Mouse (Mus musculus) CH12.LX (cell line): Measurements from ENCODE around the gene Rasgrf2. TPM values are rescaled to one million over a fixed set of nuclear protein-coding genes. Genes with fewer than 3 reads are reported as not detected.

Experiments used
- DNase-seq: peaks from one replicate; pipeline ENCODE4 v3.0.0-alpha.2; 2013; ENCODE audit errors: extremely low read depth
- H3K27ac ChIP-seq: 2 replicates; pipeline ENCODE4 v1.5.1; 2012; ENCODE audit warnings: low read depth, mild to moderate bottlenecking, control low read depth, moderate library complexity; ENCODE audit not compliant: insufficient read depth
- H3K27me3 ChIP-seq: replicated peaks from 2 replicates; pipeline ENCODE3; 2012; ENCODE audit warnings: inconsistent platforms
- H3K36me3 ChIP-seq, 2 experiments: replicated peaks in 1 of 2; 2 replicates each; pipeline versions ENCODE3 to v1.6.1; 2012; ENCODE audit warnings: inconsistent platforms in 1 of 2, low read length in 1 of 2, mild to moderate bottlenecking in 1 of 2, mixed read lengths in 1 of 2, moderate library complexity in 1 of 2; ENCODE audit not compliant: control insufficient read depth in 1 of 2, insufficient read depth in 1 of 2
- H3K4me1 ChIP-seq, 2 experiments: 2 replicates each; pipeline ENCODE4 v1.6.1; 2012; ENCODE audit warnings: inconsistent platforms in 1 of 2, moderate library complexity in 1 of 2; ENCODE audit not compliant: insufficient read depth in 2 of 2, control insufficient read depth in 1 of 2
- H3K4me2 ChIP-seq: 2 replicates; pipeline ENCODE4 v1.6.1; 2012; ENCODE audit warnings: low read depth, mild to moderate bottlenecking, control low read depth; ENCODE audit not compliant: poor library complexity, insufficient read depth, severe bottlenecking
- H3K4me3 ChIP-seq, 3 experiments: fragments of 150-350 bp in 1 of 3; sonication (generic) in 1 of 3; replicated peaks in 1 of 3; 2 replicates each; pipeline versions ENCODE3 to v1.5.1; 2011 to 2012; ENCODE audit warnings: low read depth in 2 of 3, low read length in 2 of 3, mild to moderate bottlenecking in 2 of 3, moderate library complexity in 2 of 3, control low read depth in 1 of 3, improper control_type of control experiment in 1 of 3, inconsistent platforms in 1 of 3, mixed read lengths in 1 of 3; ENCODE audit not compliant: poor library complexity in 1 of 3
- H3K79me2 ChIP-seq: replicated peaks from 2 replicates; pipeline ENCODE4 v1.6.1; 2012; ENCODE audit warnings: mild to moderate bottlenecking, moderate library complexity; ENCODE audit not compliant: control insufficient read depth, poor library complexity, insufficient read depth, severe bottlenecking; ENCODE audit errors: extremely low read depth
- H3K9ac ChIP-seq: 2 replicates; pipeline ENCODE4 v1.6.1; 2012; ENCODE audit warnings: low read depth, mild to moderate bottlenecking, control low read depth, moderate library complexity; ENCODE audit not compliant: insufficient read depth
- H3K9me3 ChIP-seq: replicated peaks from 2 replicates; pipeline ENCODE3; 2012; ENCODE audit warnings: low read length, inconsistent platforms, mixed read lengths
- BHLHE40 ChIP-seq: IDR thresholded peaks from 2 replicates; pipeline ENCODE4 v1.6.1; 2011; ENCODE audit warnings: mild to moderate bottlenecking, low read depth, low read length, improper control_type of control experiment
- CHD1 ChIP-seq: IDR thresholded peaks from 2 replicates; pipeline ENCODE4 v1.6.1; 2012; ENCODE audit warnings: low read depth, low read length, improper control_type of control experiment, inconsistent platforms
- CHD2 ChIP-seq: IDR thresholded peaks from 2 replicates; pipeline ENCODE4 v1.6.1; 2011; ENCODE audit warnings: low read length, improper control_type of control experiment
- ELF1 ChIP-seq: IDR thresholded peaks from 2 replicates; pipeline ENCODE4 v1.6.1; 2014; ENCODE audit warnings: low read depth, mild to moderate bottlenecking, inconsistent platforms, low read length, improper control_type of control experiment
- GABPA ChIP-seq: IDR thresholded peaks from 2 replicates; pipeline ENCODE4 v1.6.1; 2012; ENCODE audit warnings: low read depth, low read length, improper control_type of control experiment, inconsistent platforms; ENCODE audit not compliant: insufficient replicate concordance
- JUND ChIP-seq: conservative IDR thresholded peaks from 2 replicates; pipeline ENCODE4 v1.6.1; 2011; ENCODE audit warnings: low read depth, low read length, improper control_type of control experiment
- KAT2A ChIP-seq: IDR thresholded peaks from 2 replicates; pipeline ENCODE4 v1.6.1; 2012; ENCODE audit warnings: low read length, improper control_type of control experiment, inconsistent platforms; ENCODE audit not compliant: insufficient replicate concordance
- MAFK ChIP-seq: IDR thresholded peaks from 2 replicates; pipeline ENCODE4 v1.6.1; 2011; ENCODE audit warnings: low read length, improper control_type of control experiment; ENCODE audit not compliant: insufficient replicate concordance
- MAX ChIP-seq: IDR thresholded peaks from 2 replicates; pipeline ENCODE4 v1.6.1; 2011; ENCODE audit warnings: low read length, improper control_type of control experiment
- MAZ ChIP-seq: IDR thresholded peaks from 2 replicates; pipeline ENCODE4 v1.6.1; 2012; ENCODE audit warnings: low read depth, mild to moderate bottlenecking, inconsistent platforms, low read length, improper control_type of control experiment, moderate library complexity
- MEF2A ChIP-seq: IDR thresholded peaks from 2 replicates; pipeline ENCODE4 v1.6.1; 2014; ENCODE audit warnings: low read depth, mild to moderate bottlenecking, inconsistent platforms, low read length, improper control_type of control experiment, borderline replicate concordance
- MYC ChIP-seq: IDR thresholded peaks from 2 replicates; pipeline ENCODE4 v1.6.1; 2011; ENCODE audit warnings: low read depth, mild to moderate bottlenecking, improper control_type of control experiment, low read length
- NELFE ChIP-seq: IDR thresholded peaks from 2 replicates; pipeline ENCODE4 v1.6.1; 2011; ENCODE audit warnings: low read depth, low read length, improper control_type of control experiment
- NRF1 ChIP-seq: IDR thresholded peaks from 2 replicates; pipeline ENCODE4 v1.6.1; 2014; ENCODE audit warnings: low read depth, mild to moderate bottlenecking, inconsistent platforms, low read length, improper control_type of control experiment, moderate library complexity
- RAD21 ChIP-seq: IDR thresholded peaks from 2 replicates; pipeline ENCODE4 v1.6.1; 2011; ENCODE audit warnings: low read depth, mild to moderate bottlenecking, low read length, improper control_type of control experiment, moderate library complexity
- SIN3A ChIP-seq: IDR thresholded peaks from 2 replicates; pipeline ENCODE4 v1.6.1; 2012; ENCODE audit warnings: low read length, improper control_type of control experiment, inconsistent platforms
- SMC3 ChIP-seq: IDR thresholded peaks from 2 replicates; pipeline ENCODE4 v1.6.1; 2011; ENCODE audit warnings: low read depth, low read length, improper control_type of control experiment
- TBP ChIP-seq: conservative IDR thresholded peaks from 2 replicates; pipeline ENCODE4 v1.6.1; 2011; ENCODE audit warnings: low read depth, low read length, improper control_type of control experiment
- TCF12 ChIP-seq: IDR thresholded peaks from 2 replicates; pipeline ENCODE4 v1.6.1; 2014; ENCODE audit warnings: low read depth, mild to moderate bottlenecking, inconsistent platforms, low read length, improper control_type of control experiment
- USF2 ChIP-seq: conservative IDR thresholded peaks from 2 replicates; pipeline ENCODE4 v1.6.1; 2011; ENCODE audit warnings: low read depth, low read length, improper control_type of control experiment
- ZC3H11A ChIP-seq: IDR thresholded peaks from 2 replicates; pipeline ENCODE4 v1.6.1; 2012; ENCODE audit warnings: low read depth, mild to moderate bottlenecking, inconsistent platforms, low read length, improper control_type of control experiment
- ZMIZ1 ChIP-seq: IDR thresholded peaks from 2 replicates; pipeline ENCODE4 v1.6.1; 2012; ENCODE audit warnings: low read depth, mild to moderate bottlenecking, inconsistent platforms, low read length, improper control_type of control experiment
- ZNF384 ChIP-seq: IDR thresholded peaks from 2 replicates; pipeline ENCODE4 v1.6.1; 2012; ENCODE audit warnings: low read depth, low read length, improper control_type of control experiment, inconsistent platforms
- dilution Hi-C: fragments of 300-500 bp; cut with MboI; formaldehyde crosslinking; loops from 2 replicates; pipeline ENCODE4 v1.14.3; 2020; ENCODE audit warnings: low sequenced_read_pairs; ENCODE audit not compliant: extremely low pct_unique_long_range_greater_than_20kb, extremely low pct_ligation_motif_present
- in situ Hi-C: fragments of 300-500 bp; cut with MboI; formaldehyde crosslinking; loops from 3 replicates; pipeline ENCODE4 v1.14.3; 2019; ENCODE audit warnings: low sequenced_read_pairs, low pct_ligation_motif_present, low pct_unique_long_range_greater_than_20kb, mixed read lengths
- polyA plus RNA-seq: library from polyadenylated mRNA; unstranded; fragments of >175 nt; gene quantifications from 2 replicates; pipeline ENCODE4 v1.2.1, GENCODE M21; 2012; ENCODE audit warnings: low read depth; ENCODE audit not compliant: insufficient read length
- total RNA-seq, 2 experiments: library from RNA; depleted of rRNA; stranded (reverse); fragments of 300-350 nt in 1 of 2; fragments of >200 nt in 1 of 2; gene quantifications; 2 replicates each; pipeline ENCODE4 v1.2.3; 2012 to 2014

The Rasgrf2 gene
- total and polyA plus RNA-seq, 3 experiments = 2.6 to 5.0 (median 4.7) TPM

GRCm38 (mm10) chr13:92132599-92132998 is 1.1 kb upstream of the Rasgrf2 start:
- peak; percentile 63 for DNase-seq
- dilution Hi-C loops = no loop called here
- no peak overlapping the region for H3K4me3 ChIP-seq

GRCm38 (mm10) chr13:92130994-92131383 is 467 bp downstream of the Rasgrf2 start:
- Histone ChIP-seq H3K9ac (no peak overlapping the region), H3K27ac (no peak overlapping the region), H3K27me3 (no peaks in the 10 kb centered on the region), H3K4me3 (no peak overlapping the region), H3K36me3 (peaks cover 0 to 2% of the 10 kb centered on the region in 2 experiments), H3K9me3 (peaks cover 15% of the 10 kb centered on the region), H3K79me2 (no peaks in the 10 kb centered on the region), H3K4me2 (no peak overlapping the region), H3K4me1 (peaks cover 11 to 23% of the 10 kb centered on the region in 2 experiments)
- no peak for DNase-seq
- TF ChIP-seq MAX (no peak), KAT2A (no peak), ZC3H11A (no peak), USF2 (no peak), TBP (no peak), NRF1 (no peak), SMC3 (no peak), ELF1 (no peak), CHD2 (no peak), JUND (no peak), MAZ (no peak), ZMIZ1 (no peak), RAD21 (no peak), CHD1 (no peak), MYC (no peak), MEF2A (no peak), GABPA (no peak), TCF12 (no peak), ZNF384 (no peak)
- dilution Hi-C loops (no loop called here), in situ Hi-C loops (no loop called here)

More at GRCm38 (mm10) chr13:92132599-92132998, 1.1 kb upstream of the Rasgrf2 start:
- no peaks in the 10 kb centered on the region for H3K79me2 ChIP-seq
- peak overlapping the region; percentile 28 for H3K27ac ChIP-seq
- TF ChIP-seq ELF1 (no peak), BHLHE40 (peak; percentile 90), NELFE (no peak), SIN3A (no peak), MEF2A (0 out of 2 replicates have a peak, but pooled peaks have one; percentile 11), MAFK (no peak), MAX (no peak), NRF1 (no peak), ZNF384 (no peak)
- in situ Hi-C loops = no loop called here
- peak overlapping the region; percentile 17 for H3K4me2 ChIP-seq
- H3K27me3 ChIP-seq = no peaks in the 10 kb centered on the region
- H3K4me1 ChIP-seq = peaks cover 11 to 22% of the 10 kb centered on the region in 2 experiments
- H3K36me3 ChIP-seq = peaks cover 0 to 2% of the 10 kb centered on the region in 2 experiments
- peaks cover 15% of the 10 kb centered on the region for H3K9me3 ChIP-seq
- no peak overlapping the region for H3K9ac ChIP-seq
